Mouse (Mus musculus): ENCODE data around the gene Pdgfc.

DNA sequence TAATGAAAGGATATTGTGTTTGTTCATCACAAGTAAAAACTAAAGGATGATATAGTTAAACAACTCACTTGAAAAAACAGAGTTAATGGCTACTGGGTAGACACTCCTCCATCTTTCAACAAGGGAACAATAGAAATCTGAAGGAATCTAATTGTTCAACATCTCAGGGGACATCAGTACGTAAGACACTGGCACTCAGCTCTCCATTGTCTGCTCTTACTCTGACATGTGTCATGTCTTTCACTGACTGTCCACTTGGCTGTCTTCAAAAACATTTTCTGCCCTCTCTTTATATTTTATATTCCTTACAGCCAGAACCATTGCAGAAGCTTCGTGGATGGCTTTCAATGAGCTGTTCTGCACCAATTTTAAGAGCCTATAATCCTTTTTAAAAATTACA, 172.0 kb downstream of the Pdgfc start:
- TF ChIP-seq CTCF (IDR thresholded peaks at IDR 0.05; ENCODE audit: low read depth) (no peak), EP300 (optimal IDR thresholded peaks at IDR 0.05) (no peak)
